Mouse (Mus musculus): Measurements from ENCODE around the gene Tmem210.

Gene Tmem210

DNA sequence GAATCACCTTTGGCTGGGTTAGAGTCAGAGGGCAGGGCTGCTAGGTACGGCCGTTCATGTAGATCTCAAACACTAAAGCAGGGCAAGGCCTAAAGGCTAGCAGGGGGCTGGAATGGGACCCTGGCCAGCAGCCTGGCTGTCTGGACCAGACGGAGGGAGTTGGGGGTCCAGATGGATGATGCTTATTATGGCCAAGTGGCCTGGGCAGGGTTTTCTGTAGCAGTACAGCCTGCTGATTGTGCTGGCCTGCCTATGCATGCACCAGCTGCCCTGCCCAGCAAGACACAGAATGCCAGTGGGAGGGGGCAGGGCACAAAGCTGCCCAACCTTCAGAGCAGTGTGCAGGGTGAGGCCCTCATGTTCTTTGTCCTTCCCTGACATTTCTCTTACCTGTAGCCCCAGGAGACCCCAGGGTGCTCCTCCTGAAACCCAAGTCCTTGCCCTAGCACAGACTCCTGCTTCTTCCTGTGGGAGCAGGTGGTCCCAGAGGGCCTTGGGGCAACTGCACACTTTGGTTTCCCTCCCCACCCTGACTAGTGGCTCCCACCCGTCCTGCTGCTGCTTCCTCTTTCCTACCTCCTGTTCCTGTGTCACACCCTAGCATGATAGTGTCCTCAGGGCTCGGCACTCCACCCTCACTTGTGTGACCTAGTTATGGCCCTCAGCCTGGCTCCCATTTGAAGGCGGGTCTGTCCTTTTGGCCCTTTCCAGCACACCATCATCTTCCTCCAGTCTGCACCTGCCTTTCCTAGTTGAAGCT lies 21.9 kb upstream of the Tmem210 start:
- DNase-seq: peak; percentile 95

DNA sequence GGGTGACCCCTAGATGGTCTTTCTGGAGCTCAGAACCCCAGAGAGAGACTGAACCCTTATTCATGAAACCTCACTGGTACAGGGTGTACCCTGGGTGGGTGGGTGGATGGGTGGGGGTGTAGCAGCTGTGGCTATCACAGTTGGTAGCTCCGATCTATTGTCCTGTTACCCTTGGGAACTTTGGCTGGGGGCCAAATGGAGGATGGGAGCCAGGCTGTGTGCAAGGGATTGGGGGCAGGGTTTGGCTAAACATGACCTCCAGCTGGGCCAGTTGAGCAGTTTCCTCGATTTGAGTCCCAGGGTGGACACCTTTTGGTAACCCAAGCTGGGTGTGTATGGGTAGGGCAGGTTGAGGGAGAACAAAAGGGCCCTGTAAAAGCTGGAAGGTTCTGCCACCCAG lies 21.2 kb upstream of the Tmem210 start:
- peak; percentile 72 to 79 for DNase-seq

DNA sequence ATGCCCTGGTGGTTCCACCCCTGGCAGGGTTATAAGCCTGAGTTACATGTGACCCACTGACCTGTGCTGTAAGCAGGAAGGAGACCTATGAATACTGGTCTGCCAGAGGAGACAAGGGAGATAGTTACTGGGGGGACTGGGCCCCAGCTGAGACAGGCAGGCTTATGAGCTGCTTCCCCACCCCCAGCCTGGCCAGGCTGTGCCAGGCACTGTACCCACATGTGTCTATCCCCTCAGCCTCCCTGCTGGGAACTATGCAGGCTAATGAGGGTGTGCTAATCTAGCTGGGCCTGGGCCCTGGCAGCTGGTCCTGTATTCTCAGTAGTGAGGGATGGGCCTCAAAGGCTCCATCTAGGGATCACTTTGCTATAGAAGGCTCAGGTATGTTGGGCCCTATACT lies 20.7 kb upstream of the Tmem210 start:
- DNase-seq: peak; percentile 42 to 56

DNA sequence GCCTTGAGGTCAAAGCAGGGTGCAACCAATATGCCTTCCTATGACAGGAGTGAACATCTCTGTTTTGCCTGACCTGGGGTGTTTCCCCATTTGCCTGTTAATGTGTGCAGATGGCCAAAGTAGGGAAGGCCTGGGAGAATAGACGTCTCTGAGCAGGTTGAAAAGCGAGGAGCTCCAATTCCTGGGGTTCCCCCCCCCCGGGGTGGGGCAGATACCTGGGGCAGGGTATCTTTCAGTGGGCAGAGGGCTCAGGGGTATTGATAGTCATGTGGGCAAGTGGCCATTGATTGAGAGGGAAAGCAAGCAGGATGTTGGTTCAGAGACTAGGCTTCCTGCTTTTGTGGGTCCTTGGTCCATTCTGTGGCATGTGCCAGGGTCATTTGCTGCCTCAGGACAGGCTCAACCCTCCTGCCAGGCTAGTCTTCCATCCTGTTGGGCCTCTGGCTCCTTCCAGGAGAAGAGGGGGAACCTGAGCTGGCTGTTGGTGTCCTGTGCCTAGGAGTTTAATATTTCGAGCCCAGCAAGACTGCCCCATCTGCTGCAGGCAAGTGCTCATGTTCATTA lies 20.1 kb upstream of the Tmem210 start:
- peak in 1 of 2 experiments; percentile 27 for DNase-seq

DNA sequence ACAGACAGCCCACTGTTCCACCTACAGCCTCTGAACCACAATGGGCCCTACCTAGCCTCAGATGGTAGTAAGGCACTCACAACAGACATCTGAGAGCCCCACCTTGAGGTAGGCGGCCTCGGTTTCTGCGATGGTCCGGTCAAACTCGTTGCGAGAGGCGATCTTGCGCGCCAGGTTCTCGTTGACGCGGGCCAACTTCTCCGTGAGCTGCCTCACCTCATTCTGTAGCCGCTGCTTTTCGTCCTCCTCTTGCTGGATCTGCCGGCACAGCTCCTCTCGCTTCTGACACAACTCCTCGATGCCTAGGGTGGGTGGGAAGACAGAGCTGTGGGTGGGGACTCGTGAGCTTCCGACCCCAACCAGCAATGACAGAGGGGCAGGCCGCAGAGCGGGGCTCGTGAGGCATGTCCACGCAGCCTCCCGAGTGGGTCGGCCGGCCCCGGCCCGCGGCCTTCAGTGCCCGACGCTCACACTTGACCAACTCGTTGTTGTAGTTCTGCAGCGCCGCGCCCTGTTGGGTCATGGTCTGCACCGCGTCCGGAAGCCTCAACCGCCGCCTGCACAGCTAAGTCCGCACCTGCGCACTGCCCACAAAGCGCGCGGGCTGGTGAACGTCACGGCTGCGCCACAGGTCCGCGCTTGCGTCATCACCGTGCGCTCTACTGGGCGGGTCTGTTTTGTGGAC lies 16.0 kb upstream of the Tmem210 start, which contains the start of the genes Ssna1 and Anapc2:
Ssna1 (minus strand) TSS at position 612 of the 685 bp plus-strand sequence.
Anapc2 (plus strand) TSS at position 652 of the 685 bp plus-strand sequence.
- DNase-seq: peak; percentile 94 to 99

DNA sequence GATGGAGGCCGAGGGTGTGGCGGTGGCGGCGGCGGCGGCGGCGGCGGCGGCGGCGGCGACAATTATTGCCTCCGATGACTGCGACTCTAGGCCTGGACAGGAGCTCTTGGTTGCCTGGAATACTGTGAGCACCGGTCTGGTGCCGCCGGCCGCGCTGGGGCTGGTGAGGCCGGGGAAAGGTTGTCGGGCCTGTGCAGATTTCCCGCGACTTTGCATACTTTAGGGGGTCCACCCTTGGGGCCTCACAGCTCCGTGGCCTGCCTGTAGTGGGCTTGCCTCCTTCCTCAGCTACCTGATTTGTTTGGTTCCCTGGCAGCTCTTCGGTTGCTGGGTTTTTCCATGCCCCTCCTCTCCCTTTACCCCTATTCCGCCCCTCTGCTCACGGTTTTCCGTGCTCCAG lies 15.4 kb upstream of the Tmem210 start:
- DNase-seq: no peak

DNA sequence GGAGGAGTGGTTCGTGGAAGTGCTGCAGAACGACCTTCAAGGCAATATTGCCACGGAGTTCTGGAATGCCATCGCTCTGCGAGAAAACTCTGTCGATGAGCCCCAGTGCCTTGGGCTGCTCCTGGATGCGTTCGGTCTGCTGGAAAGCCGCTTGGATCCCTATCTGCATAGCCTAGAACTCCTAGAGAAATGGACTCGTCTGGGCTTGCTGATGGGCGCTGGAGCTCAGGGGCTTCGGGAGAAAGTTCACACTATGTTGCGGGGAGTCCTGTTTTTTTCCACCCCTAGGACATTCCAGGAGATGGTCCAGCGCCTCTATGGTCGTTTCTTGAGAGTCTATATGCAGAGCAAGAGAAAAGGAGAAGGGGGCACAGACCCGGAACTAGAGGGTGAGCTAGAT lies 14.9 kb upstream of the Tmem210 start:
- DNase-seq: no peak

DNA sequence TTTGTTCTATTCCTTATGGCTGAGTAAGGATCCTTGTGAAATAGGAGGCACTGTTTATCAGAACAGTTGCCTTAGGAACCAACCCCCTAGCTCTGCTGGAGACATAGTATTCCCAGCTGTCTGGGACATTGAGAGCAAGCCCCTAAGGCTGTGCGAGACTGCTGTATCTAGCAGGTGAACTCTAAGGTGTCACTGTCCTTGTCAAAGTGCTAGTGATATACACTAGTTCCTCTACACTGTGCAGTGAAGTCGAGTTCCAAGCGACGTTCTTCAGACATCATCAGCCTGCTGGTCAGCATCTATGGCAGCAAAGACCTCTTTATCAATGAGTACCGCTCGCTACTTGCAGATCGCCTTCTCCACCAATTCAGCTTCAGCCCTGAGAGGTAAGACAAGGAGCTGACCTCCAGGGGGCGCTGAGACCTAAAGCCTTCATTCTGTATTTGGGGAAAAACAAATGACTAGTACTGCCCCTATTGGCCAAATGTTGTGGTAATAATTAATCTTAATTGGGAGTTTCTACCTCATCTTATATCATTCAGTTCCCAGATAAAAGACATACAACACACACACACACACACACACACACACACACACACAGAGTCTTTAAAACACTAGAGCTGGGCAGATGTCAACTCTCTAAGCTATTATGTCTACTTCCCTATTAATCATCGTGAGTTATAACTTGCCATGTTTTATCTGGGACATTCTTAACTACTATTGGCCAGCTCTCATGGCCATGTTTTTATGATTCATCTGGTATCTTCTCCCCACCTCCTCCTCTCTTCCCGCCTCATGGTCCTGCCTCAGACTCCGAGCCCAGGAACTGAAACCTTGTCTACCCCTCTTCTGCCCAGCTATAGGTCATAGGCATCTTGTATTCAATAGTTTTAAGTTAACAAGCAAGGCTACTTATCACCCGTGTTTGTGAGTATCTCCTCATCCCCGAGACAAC lies 8.7 kb upstream of the Tmem210 start:
- peak; percentile 87 to 89 for DNase-seq

DNA sequence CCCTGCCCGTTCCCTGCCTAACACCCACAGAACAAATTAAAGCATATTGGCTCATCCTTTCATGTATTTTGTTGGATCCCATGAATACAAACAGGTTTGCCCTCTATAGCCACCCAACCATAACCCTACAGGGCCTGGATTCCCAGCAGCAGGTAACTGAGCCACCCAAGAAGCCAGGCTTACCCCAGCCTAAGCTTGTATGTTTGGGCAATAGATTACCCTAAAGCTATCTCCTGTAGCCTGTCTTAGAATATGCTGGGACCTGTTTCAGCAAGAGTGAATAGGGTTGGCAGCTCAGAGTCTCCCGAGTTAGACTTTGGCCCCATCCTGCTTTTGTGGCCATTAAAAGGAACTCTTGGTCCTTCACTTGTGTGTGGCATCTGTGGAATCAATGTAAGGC lies 2.4 kb upstream of the Tmem210 start:
- no peak for DNase-seq

DNA sequence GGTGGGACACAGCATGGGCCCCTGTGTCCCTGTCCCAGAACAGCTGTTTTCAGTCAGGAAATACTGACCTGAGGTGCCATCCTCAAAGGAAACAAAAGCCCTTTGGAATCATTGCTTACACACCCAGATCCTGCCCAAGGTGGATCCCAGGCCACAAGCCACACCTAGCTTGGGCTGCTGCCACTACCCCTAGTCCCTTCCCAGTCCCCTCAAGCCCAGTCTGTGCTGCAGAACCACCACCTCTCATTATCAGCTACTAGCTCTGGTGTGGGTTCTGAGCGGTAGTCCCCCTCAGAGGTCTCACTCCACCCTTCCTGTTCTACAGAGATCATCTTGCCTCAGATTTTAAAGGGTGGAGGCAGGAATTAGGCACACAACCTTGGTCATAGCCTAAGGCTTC lies 1.6 kb upstream of the Tmem210 start:
- peak in 1 of 2 experiments; percentile 35 for DNase-seq

DNA sequence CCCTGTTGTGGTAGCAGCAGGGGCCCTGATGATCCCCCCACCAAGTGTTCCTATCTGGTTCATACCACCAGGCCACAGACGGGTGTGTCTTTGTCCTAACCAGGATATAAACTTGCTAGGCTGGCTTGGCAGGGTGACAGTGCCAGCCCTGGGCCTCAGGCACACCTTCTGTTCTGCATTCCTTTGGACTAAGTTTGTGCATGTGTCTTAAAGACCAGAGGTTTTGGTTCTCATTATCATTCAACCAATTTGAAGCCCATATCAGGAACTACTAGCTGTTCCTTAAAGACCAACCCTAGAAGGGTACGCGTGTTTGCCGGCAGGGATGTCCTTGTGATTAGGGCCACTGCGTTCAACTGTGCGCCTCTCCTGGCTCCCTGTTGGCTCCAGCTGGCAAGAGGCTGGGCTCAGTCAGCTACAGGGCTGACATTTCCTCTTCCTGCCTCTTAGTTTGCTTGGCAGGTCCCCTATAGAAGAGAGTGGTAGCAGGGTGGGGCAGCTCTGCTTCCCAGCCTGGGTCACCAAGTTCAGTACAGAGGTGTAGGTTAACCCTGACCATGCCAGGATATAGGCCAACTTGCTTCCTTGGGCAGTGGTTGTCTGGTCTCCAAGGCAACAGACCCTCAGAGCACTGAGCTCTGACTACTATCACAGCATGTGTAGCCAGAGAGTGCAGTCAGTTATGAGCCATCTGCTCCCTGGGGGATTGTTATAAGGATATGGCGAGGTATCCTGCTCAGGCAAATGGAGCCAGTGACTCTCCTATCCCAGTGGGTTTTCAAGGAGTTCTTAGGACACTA lies 908 bp upstream of the Tmem210 start:
- DNase-seq: peak; percentile 61 to 64

DNA sequence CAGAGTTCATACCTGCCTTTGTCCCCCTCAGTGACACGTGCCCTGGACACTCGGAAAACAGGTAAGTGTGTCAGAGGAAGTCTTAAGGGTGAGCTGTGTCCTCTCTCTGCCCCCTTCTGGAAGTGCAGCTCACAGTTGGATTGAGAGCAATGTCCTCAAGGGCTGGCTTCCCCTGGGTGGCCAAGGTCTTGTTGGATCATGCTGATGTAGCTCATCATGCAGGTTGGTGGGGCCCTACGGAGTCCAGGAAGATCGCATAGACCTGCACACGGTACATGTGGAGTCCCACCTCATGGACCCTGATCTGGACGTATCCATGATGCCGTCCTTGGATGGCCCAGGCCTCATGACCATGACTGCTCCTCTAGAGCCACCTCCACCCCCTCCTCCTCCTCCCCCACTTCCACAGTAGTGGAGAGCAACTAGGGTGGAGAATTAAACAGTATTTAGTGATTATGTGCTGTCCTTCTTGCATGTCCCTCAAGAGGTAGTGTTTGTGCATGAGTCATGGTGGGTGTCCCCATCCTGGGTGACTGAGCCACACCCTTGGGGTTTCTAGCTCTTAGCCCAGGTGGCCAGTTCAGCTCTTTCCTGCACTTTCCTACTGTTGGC lies 895 bp downstream of the Tmem210 start:
- peak in 1 of 2 experiments; percentile 44 for DNase-seq

DNA sequence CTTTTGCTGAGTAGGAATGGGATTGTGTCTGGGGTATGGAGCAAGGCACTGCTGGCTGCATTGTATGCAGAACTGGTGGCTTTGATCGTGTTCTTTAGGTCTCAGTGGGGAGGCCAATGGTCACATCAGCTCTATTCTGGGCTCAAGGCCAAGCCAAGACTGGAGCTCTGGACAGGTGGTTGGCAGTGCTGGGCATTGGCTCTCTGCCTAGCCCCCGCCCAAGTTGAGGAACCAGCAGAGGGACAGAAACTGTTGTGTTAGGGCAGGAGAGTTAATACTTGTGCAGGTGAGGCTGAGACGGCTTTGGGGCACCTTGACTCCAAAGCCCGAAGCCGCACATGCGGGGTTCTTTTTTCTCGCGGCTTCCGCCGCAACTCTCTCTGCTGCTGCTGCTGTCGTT lies 1.7 kb downstream of the Tmem210 start, which contains the start of gene Lrrc26:
Lrrc26 (plus strand) TSS at position 265 of the 400 bp plus-strand sequence.
- DNase-seq: peak; percentile 76 to 82

DNA sequence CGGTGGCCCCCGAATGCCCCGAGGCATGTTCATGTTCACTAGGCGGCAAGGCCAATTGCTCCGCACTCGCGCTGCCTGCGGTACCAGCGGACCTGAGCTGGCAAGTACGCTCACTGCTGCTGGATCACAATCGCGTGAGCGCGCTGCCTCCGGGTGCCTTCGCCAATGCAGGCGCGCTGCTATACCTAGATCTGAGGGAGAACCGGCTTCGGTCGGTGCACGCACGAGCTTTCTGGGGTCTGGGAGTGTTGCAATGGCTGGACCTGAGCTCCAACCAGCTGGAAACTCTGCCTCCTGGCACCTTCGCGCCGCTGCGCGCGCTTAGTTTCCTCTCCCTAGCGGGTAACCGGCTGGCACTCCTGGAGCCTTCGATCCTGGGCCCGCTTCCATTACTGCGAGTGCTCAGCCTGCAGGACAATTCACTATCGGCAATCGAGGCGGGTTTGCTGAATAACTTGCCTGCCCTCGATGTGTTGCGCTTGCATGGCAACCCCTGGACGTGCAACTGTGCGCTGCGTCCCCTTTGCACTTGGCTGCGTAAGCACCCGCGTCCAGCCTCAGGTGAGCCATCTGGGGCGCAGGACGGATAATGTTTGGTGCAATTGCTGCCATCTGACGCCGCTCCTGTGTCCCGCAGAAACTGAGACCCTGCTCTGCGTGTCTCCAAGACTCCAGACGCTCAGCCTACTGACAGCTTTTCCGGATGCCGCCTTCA lies 2.3 kb downstream of the Tmem210 start:
- DNase-seq: peak; percentile 72 to 80

DNA sequence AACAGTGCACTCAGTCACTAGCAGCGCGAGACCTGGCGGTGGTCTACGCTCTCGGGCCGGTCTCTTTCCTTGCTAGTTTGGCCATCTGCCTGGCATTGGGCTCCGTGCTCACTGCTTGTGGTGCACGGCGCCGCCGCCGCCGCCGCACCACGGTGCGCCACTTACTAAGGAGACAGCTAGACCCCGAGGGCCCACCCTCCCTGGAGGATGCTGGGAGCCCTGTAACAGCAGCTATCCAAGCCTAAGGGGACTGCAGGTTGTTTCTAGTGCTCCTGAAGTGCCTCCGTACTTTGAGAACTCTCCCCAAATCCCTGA lies 2.8 kb downstream of the Tmem210 start:
- DNase-seq: no peak

DNA sequence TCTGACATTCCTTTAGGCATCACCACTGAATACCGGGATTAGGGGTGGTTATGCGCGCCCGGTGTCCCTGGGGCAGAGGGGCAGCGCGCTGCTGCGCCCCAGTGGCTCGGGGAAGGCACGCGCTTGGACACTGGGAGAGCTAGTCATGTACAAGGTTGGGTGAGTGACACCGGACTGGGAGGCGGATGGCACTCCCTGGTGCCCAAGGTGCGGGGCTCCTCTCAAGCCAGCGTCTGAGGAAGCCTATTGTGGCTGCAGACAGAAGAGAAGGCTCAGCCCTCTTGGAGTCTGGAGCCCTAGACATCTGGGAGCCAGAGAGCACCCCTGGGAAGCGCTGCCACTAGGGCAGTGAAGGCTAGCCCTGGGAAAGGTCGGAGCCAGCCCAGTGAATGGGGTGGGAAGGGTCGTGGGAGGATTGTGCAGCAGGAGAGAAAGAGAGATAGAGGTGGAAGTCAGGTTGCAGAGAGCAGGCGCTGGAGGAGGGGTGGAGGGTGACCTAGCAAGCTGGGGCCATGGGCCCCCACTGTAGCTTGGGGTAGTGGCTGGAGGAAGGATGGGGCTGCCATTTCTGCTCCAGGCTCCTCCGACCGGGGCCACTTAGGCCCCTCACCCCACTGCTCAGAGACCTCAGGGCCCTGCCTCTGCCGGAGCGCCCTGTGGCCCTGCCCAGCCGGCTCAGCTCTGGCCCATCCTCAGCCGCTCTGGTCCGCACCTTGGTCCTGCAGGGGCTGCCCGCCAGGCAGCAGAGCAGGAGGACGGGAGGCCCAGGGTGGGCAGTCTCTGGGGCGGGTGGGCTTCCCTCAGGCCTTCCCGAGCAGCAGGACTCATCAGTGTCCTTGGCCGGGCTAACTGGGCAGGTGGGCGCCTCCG lies 3.5 kb downstream of the Tmem210 start:
- peak; percentile 49 to 62 for DNase-seq

DNA sequence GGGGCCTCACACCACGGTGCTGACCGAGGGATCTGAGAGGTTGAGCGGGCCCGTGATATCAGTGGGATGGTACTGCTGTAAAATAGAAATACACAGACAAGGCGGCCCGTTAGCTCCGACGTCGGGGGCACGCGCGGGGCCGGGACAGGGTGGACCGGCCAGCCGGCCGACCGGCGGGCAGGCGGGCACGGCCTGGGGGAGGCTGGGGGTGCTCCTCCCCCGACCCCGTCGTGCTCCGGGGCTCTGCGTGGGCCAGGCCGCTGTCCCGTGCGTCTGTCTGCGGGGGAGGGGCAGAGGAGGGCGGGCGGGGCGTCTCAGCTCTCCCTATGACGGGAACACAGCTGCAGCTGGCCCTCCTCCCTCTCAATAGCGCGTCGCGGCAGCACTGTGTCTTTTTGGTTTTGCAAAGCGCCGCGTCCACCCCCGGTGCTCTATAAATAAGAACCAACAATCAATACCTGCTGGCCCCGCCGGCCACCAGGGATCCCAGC lies 4.2 kb downstream of the Tmem210 start:
- no peak for DNase-seq

DNA sequence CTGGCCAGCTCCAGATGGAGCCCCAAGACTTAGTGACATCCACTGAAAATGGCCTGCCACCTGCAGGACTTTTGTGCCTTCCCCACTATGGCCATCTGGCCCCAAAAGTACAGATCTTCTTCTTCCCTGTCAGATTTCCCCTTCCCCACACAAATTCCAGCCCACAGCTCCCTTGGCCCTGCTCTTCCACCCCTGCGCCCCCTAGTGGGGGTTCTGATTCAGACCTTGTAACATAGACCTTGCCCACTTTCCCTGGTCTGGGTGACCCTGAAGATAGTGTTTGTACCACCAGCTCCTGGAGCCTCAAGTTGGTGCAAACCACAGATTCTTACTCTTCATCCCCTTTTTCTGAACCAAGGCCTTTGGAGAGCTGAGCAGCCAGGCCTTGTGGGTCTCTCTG lies 4.9 kb downstream of the Tmem210 start:
- peak; percentile 78 to 87 for DNase-seq

DNA sequence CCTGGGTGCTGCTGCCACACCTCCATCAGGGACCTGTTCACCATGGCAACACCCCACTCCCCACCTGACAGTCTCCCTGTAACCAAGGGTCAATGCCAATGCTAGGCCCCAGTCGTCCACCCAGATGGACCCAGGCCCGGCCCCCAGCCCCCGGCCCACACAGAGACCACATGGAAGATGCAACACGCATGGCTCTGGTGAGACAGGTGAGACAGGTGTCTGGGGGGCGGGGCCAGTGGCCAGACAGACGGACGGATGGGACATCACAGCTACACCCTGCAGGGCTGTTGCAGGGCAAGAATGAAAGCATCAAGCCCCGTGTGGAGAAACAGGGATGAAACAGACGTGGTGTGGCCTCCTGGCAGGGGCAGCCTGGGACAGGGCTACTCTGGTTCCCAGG lies 5.8 kb downstream of the Tmem210 start:
- DNase-seq: no peak

DNA sequence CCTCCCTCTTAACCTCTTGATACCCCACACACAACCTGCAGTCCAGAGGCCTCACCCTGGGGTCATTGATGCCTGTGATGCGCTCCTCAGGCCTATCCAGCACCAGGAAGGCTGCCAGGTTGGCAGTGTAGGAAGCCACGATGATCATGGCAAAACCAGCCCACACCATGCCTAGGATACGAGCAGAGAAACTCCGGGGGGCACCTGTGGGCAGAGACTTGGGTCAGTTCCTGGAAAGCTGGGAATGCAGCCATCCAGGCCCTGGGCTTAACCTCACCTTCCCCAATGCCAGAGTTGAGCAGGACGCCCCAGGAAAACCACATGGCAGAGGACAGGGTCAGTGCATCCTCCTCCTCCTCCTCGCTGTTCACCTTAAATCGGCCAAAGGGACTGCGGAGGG lies 9.1 kb downstream of the Tmem210 start:
- DNase-seq: no peak

Data from cerebellum, adult 18-20 months (tissue).